Mouse (Mus musculus): ENCODE measurements around the gene Txnrd2.

The Txnrd2 gene

DNA sequence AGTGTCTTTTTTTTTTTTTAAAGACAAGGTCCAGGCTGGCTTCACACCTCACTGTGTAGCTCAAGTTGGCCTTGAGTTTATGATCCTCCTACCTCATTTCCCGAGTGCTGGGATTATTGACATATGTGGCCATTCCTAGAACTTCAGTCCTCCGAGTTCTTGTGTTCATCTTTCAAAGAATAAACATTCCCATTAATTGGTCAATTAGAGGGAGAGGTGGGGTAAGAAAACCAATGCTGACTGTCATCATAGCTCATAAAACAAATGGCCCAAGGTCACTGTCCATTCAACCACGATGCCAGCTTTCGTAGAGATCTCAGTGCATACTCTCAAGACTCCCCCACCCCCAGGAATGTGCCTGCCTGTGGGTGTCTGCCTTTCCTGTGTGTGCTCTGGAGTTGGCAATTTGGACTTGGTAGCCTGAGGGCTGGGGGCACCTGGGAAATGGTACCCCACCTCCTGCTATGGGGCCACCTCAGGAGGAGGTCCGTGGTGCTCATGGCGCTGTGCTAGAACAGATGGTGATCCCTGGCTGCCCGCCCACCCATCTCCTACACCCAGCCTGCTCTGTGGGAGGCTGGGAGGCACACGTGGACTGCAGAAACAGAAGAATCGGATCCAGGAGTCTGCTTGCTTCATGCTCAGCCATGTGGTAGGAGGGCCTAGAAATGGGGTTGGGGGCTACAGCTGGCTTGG is 25.4 kb downstream of the Txnrd2 start:
- no peak for DNase-seq (ENCODE audit: low read depth, low spot score)

- no peak for DNase-seq (ENCODE audit: low read depth, low spot score)
These were observed 26.2 kb downstream of the Txnrd2 start for GRCm38 (mm10) chr16:18452361-18452862.

GRCm38 (mm10) chr16:18453846-18454245 is 27.7 kb downstream of the Txnrd2 start:
- DNase-seq (ENCODE audit: low read depth, low spot score): no peak

GRCm38 (mm10) chr16:18455407-18455806 is 29.2 kb downstream of the Txnrd2 start:
- DNase-seq (ENCODE audit: low read depth, low spot score): no peak

- DNase-seq (ENCODE audit: low read depth, low spot score): no peak
These were observed 32.5 kb downstream of the Txnrd2 start for GRCm38 (mm10) chr16:18458661-18459060.

DNA sequence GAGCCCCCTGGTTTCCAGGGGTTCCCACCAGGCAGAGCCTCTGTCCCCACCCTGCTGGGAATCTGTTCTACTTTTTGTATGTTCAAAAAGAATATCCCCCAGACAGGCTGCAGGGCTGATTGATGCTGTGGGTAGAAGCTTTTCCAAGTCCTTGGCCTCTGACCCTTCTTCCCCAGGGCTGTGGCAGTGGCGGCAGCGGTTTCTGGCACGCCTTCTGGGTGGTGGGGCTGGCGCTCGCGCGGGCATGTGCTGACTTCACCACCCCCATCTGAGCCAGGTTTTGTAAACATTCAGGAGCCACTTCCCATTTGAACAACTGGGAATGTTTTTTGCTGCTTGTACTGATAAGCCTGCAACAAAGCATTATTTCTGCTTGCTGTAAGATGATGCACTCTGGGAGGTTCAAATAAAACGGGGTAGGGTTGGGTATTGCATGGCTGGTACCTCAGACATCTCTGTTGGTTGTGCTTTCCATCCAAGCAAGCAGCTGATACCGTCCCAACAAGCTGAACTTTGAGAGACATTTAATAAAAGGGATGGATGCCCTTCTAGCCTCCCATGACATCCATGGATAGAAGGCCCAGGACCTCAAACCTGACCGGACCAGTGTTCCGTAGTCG is 33.3 kb downstream of the Txnrd2 start:
- no peak for DNase-seq (ENCODE audit: low read depth, low spot score)

DNA sequence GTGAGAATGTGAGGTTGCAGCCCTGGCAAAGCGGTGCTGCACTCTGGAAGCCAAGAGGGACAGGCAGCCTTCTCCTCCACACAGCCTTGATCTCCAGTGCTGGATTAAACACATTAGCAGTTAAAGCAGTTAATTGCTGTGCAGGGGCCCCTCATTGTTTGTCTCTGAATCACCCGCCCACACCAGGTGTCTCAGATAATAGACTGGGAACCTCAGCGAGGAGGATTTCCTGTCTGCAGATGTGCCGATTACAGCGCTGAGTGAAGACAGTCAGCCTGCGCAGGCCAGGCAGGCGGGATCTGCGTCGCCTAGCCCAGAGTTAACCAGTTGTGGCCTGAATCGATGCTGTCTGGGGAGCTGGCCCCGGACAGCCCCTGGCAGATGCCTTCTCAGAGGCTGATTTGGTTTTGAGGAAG is 33.8 kb downstream of the Txnrd2 start:
- peak; percentile 24 for DNase-seq (ENCODE audit: low read depth, low spot score)

- DNase-seq (ENCODE audit: low read depth, low spot score): no peak
These were observed 34.6 kb downstream of the Txnrd2 start for GRCm38 (mm10) chr16:18460826-18461225.

DNA sequence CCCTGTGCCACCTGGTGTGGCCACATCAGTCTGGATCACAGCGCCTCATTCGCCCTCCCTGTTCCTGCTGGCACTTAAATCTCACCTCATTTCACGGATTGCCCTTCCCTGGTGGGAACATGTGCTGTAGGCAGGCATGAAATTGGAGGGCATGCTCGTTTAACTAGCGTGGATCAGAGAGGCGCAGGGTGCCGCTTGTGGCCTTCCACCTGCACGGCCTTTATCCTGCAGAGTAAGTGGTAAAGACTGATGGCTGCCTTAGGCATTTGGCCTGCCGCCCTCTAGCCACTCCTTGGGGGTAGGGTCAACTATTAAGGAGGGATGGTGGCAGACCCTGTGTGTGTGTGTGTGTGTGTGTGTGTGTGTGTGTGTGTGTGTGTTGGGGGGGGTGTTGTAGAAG is 35.8 kb downstream of the Txnrd2 start:
- no peak for DNase-seq (ENCODE audit: low read depth, low spot score)

DNA sequence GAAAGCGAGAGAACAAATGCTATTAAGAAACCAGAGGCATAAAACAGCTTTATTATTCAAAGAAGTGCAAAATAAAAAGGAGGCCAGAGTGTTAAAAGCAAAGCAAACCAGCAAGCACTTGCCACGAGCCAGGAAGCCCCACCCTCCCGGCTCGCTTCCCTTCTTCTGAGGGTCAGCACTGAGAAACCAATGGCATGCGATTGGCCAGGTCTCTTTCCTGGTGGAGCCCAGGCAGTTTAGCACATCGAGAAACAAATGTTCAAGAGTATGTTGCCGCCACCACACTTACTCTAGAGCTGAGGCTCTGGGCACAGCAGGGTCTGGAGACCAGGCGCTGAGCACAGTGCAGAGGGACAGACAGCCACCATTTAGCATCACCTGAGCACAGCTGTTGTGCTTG is 36.4 kb downstream of the Txnrd2 start:
- no peak for DNase-seq (ENCODE audit: low read depth, low spot score)

- DNase-seq (ENCODE audit: low read depth, low spot score): no peak
These were observed 38.1 kb downstream of the Txnrd2 start for GRCm38 (mm10) chr16:18464271-18464670.

- DNase-seq (ENCODE audit: low read depth, low spot score): no peak
These were observed 44.6 kb downstream of the Txnrd2 start for GRCm38 (mm10) chr16:18470829-18471228.

DNA sequence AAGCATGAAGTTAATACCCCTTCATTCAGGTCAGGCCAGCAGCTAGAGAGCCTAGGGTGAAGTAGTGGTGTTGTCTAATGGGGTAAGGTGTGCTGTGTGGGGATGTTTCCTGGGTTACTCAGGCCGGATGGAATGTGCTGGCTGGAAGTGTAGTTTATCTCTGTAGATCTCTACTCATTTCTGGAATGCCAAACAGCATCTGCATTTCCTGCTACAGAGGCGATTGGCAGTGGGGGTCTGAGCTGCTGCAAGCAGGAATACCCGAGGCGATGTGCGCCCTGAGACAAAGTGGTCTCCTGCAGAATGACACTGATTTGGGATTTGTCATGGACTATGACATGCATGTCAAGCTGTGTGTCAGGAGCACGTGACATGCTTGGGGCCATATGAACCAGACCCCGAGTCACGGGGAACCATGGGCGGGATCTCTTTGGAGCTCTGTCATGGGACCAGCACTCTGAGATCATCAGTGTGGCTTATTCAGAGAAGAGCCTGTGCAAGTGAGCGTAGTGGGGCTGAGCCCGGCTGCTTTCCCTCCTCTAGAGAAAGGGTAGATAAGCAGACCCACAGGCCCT is 45.3 kb downstream of the Txnrd2 start:
- no peak for DNase-seq (ENCODE audit: low read depth, low spot score)

GRCm38 (mm10) chr16:18471976-18472375 is 45.8 kb downstream of the Txnrd2 start:
- no peak for DNase-seq (ENCODE audit: low read depth, low spot score)

GRCm38 (mm10) chr16:18472416-18472815 is 46.2 kb downstream of the Txnrd2 start:
- DNase-seq (ENCODE audit: low read depth, low spot score): no peak

DNA sequence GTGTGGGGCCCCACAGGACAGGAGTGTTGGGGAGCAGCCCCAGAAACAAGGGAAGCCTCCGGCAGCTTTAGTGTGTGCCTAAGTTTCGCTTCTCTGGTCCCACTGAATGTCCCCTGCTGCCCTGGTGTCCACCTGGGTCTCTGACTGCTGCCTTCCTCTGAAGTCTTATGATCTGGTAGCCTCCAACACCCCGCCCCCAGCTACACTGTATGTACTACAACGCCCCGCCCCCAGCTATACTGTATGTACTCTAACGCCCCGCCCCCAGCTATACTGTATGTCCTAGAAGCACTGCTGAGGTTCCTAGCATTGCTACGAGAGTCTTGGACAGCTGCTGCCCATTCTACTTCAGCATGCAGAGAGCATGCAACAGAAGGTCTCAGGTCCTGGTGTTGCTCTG is 46.8 kb downstream of the Txnrd2 start:
- DNase-seq (ENCODE audit: low read depth, low spot score): no peak

- DNase-seq (ENCODE audit: low read depth, low spot score): no peak
These were observed 47.8 kb downstream of the Txnrd2 start for GRCm38 (mm10) chr16:18474021-18474420.

DNA sequence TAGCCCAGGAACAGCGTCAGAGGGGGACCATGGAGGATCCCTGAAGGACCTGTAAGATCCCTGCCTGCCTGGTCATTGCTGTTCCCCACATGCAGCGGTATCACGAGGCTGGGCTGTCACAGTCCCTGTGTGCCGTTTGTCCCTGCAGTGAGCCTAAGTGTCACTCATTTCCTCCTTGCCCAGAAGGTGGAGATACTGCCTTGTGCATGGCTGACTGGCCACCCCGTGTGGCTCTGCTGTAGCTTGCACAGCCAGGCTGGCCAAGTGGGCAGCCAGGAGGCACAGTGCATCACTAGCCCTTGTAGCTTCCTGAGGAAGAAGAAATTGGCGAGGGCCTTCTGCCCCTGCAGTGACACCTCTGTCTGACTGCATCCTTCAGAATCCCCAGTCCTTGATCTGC is 51.8 kb downstream of the Txnrd2 start:
- no peak for DNase-seq (ENCODE audit: low read depth, low spot score)

DNA sequence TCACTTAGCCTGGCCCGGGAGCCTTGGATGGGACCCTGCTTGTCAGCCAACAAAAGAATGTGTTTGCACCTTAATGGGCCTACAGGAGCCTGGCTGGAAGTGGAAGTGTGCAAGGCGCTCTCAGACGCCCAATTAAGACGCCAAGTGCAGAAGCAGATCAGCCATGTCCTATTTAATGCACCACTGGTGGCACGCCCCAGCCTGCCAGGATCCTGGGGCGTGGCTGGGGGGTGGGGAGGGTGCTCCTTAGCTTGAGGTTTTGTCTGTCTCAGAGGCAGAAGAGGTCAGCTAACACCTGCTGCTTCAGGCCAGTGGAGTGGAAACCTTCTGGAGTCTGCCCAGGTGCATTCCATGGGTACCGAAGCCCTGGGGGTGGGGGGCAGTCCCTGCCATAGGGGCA is 53.5 kb downstream of the Txnrd2 start:
- DNase-seq (ENCODE audit: low read depth, low spot score): no peak

- no peak for DNase-seq (ENCODE audit: low read depth, low spot score)
These were observed 54.8 kb downstream of the Txnrd2 start for GRCm38 (mm10) chr16:18480933-18481485.

GRCm38 (mm10) chr16:18482431-18482830 is 56.2 kb downstream of the Txnrd2 start:
- DNase-seq (ENCODE audit: low read depth, low spot score): no peak

- no peak for DNase-seq (ENCODE audit: low read depth, low spot score)
These were observed 57.7 kb downstream of the Txnrd2 start for GRCm38 (mm10) chr16:18483839-18484238.

GRCm38 (mm10) chr16:18484386-18484785 is 58.2 kb downstream of the Txnrd2 start:
- DNase-seq (ENCODE audit: low read depth, low spot score): no peak
